Mouse (Mus musculus) right cerebral cortex, postnatal 36 days (tissue): Measurements from ENCODE around the gene Cdh20.

ENCODE experiments used
- DNase-seq, 2 experiments: peaks; one replicate each; pipeline ENCODE4 v3.0.0; 2022; ENCODE audit warnings: low spot score in 2 of 2, mixed read lengths in 1 of 2

Cdh20 gene

GRCm38 (mm10) chr1:105013291-105013690 is 245.0 kb downstream of the Cdh20 start:
- no peak for DNase-seq

- DNase-seq, result no peak
These were observed 273.3 kb downstream of the Cdh20 start for GRCm38 (mm10) chr1:105041668-105042067.
